ENCODE assay signal across 7 mouse cellular contexts in genomic region chr1:39761211-39762024, GRCm38 (mm10). TPM values are rescaled to one million over a fixed set of nuclear protein-coding genes. Genes with fewer than 3 reads are reported as not detected.
DNase-seq lines count a peak whose midpoint lies in the region; TF ChIP-seq lines count a peak whose summit lies in the region.

No protein-coding gene starts in this region.

- H3K27ac ChIP-seq in heart, adult 2 months, result peak overlapping the region; percentile 83
- 0 out of 2 replicates have a peak overlapping the region, but pooled peaks have one; percentile 28 for H3K27ac ChIP-seq in midbrain, embryonic 10.5 days (replicated peaks)

- TF ChIP-seq CTCF in heart, adult 2 months (IDR thresholded peaks at IDR 0.05), result peak; percentile 79

- no peaks in the 10 kb centered on the region for H3K79me2 ChIP-seq in heart, adult 2 months (replicated peaks; ENCODE audit: control insufficient read depth, insufficient read depth, low read length)

- TF ChIP-seq EP300 in heart, adult 2 months (IDR thresholded peaks at IDR 0.05; ENCODE audit: insufficient read depth, low read depth, low read length), result peak; percentile 84

- WGBS in heart, adult 2 months, result 5% methylated on average over 22 of the region's 22 CpGs
- WGBS in midbrain, embryonic 10.5 days, result 8% methylated on average over 22 of the region's 22 CpGs

- DNase-seq in adrenal gland, adult 18-20 months (ENCODE audit: low spot score in 2 of 2), result peak; percentile 45 to 55
- DNase-seq in embryo, embryonic 11 days, result peak; percentile 87
- peak; percentile 67 to 75 for DNase-seq in heart, adult 2 months
- DNase-seq in kidney, adult 18-20 months, result peak; percentile 60
- peak; percentile 70 for DNase-seq in left cerebral cortex, postnatal 4 days
- peak; percentile 60 for DNase-seq in midbrain, embryonic 10.5 days (ENCODE audit: low spot score)
- peak; percentile 57 for DNase-seq in skeletal muscle tissue, adult 2 months (ENCODE audit: low read depth, low spot score)

- peak overlapping the region; percentile 57 for H3K9ac ChIP-seq in heart, adult 2 months (ENCODE audit: low read depth, low read length)

- intact Hi-C loops in heart, adult 2 months (cut with DNase I), result loop anchor here (1.0 to 2.0 kb wide), 5 partner anchors 49 to 221 kb away; partner anchors contain the start of gene Map4k4
- intact Hi-C loops in left cerebral cortex, postnatal 4 days (cut with DNase I), result loop anchor here (5.0 kb wide), 2 partner anchors 141 to 221 kb away; partner anchors contain the start of gene Map4k4

- H3K27me3 ChIP-seq in heart, adult 2 months (ENCODE audit: control insufficient read depth, insufficient read depth, low read length), result no peaks in the 10 kb centered on the region
- 0 out of 2 replicates have a peak, but pooled peaks cover 6% of the 10 kb centered on the region for H3K27me3 ChIP-seq in midbrain, embryonic 10.5 days (ENCODE audit: low read depth, poor library complexity, severe bottlenecking)

- H3K4me1 ChIP-seq in heart, adult 2 months (ENCODE audit: control insufficient read depth, insufficient read depth, low read length), result peaks cover 24% of the 10 kb centered on the region
- peaks cover 15% of the 10 kb centered on the region for H3K4me1 ChIP-seq in midbrain, embryonic 10.5 days

- H3K36me3 ChIP-seq in heart, adult 2 months (ENCODE audit: control insufficient read depth, insufficient read depth, low read length), result no peaks in the 10 kb centered on the region
- H3K36me3 ChIP-seq in midbrain, embryonic 10.5 days, result no peaks in the 10 kb centered on the region

- no peaks in the 10 kb centered on the region for H3K9me3 ChIP-seq in midbrain, embryonic 10.5 days (replicated peaks)

- H3K4me3 ChIP-seq in heart, adult 2 months, result peak overlapping the region; percentile 28
- H3K4me3 ChIP-seq in midbrain, embryonic 10.5 days, result peak overlapping the region; percentile 36

- no peak for TF ChIP-seq POLR2A in heart, adult 2 months (IDR thresholded peaks at IDR 0.05; ENCODE audit: insufficient read depth, low read depth, low read length)

RNA-seq across cellular contexts. Expression of gene Rfx8, which starts 40.6 kb away (rescaled TPM):
- not detected for total RNA-seq in adrenal gland, adult 18-20 months (2021)
- under 1 TPM; 0.20 to 0.26 TPM for total RNA-seq in heart, adult 2 months (2021)
- 0.35 and 0.47 TPM in 2 replicates for polyA plus RNA-seq in heart, adult 2 months (2012; rRNA removed)
- total RNA-seq in left cerebral cortex, postnatal 4 days (2021), result under 1 TPM; 0.28 to 0.76 TPM
- 0.20 and 0.39 TPM in 2 replicates for polyA plus RNA-seq in midbrain, embryonic 10.5 days (2016; fragmentation: Nextera tagmentation; extraction: Ambion mirVana)

RNA-seq across cellular contexts. Expression of gene Gm3646, which starts 43.7 kb away (rescaled TPM):
- not detected for total RNA-seq in adrenal gland, adult 18-20 months (2021)
- 1 to 10 TPM; 9.1 to 9.2 TPM for total RNA-seq in heart, adult 2 months (2021)
- polyA plus RNA-seq in heart, adult 2 months (2012; rRNA removed), result 1.9 and 4.7 TPM in 2 replicates
- total RNA-seq in left cerebral cortex, postnatal 4 days (2021), result not detected
- not detected in 2 replicates for polyA plus RNA-seq in midbrain, embryonic 10.5 days (2016; fragmentation: Nextera tagmentation; extraction: Ambion mirVana)

Comparison
In these comparisons a context has a peak if more than half of its experiments do, and no peak if none do; other contexts are left out.
1. Peak in every context shown above with its lines: DNase-seq, H3K4me3 ChIP-seq and H3K27ac ChIP-seq.
2. RNA of gene Gm3646, which starts 43.7 kb away (total RNA-seq): 9.1 to 9.2 TPM in heart, adult 2 months; not detected in adrenal gland, adult 18-20 months and not detected in left cerebral cortex, postnatal 4 days; every median in the first group is over 10 times any median in the second.